Mouse (Mus musculus) myocyte (in vitro differentiated cells): Measurements from ENCODE around the gene Zbed4.

Experiments
- CEBPB ChIP-seq: IDR thresholded peaks from 2 replicates; pipeline ENCODE4 v1.6.1; 2011; ENCODE audit warnings: mild to moderate bottlenecking, moderate library complexity; ENCODE audit not compliant: poor library complexity, insufficient read depth, severe bottlenecking
- E2F4 ChIP-seq: IDR thresholded peaks from one replicate; pipeline ENCODE4 v1.6.1; 2011; ENCODE audit warnings: mild to moderate bottlenecking, control low read depth, moderate library complexity; ENCODE audit not compliant: insufficient read depth
- MAX ChIP-seq: IDR thresholded peaks from one replicate; pipeline ENCODE4 v1.6.1; 2011; ENCODE audit warnings: low read depth, mild to moderate bottlenecking, control low read depth
- MYOD1 ChIP-seq, 3 experiments: IDR thresholded peaks; one replicate each; pipeline ENCODE4 v1.6.1; 2011; ENCODE audit warnings: control low read depth in 2 of 3, low read depth in 2 of 3, mild to moderate bottlenecking in 2 of 3, moderate library complexity in 1 of 3; ENCODE audit not compliant: insufficient read length in 2 of 3, control insufficient read depth in 1 of 3
- MYOG ChIP-seq, 3 experiments: IDR thresholded peaks; one replicate each; pipeline ENCODE4 v1.6.1; 2011; ENCODE audit warnings: control low read depth in 2 of 3, low read depth in 2 of 3, mild to moderate bottlenecking in 2 of 3; ENCODE audit not compliant: insufficient read length in 2 of 3, control insufficient read depth in 1 of 3, insufficient read depth in 1 of 3
- POLR2A ChIP-seq: IDR thresholded peaks from one replicate; pipeline ENCODE4 v1.6.1; 2011; ENCODE audit warnings: low read depth, mild to moderate bottlenecking, control low read depth, moderate library complexity; ENCODE audit not compliant: insufficient read length
- POLR2AphosphoS2 ChIP-seq: IDR thresholded peaks from one replicate; pipeline ENCODE4 v1.6.1; 2011; ENCODE audit warnings: low read depth, control low read depth; ENCODE audit not compliant: insufficient read length
- REST ChIP-seq: IDR thresholded peaks from one replicate; pipeline ENCODE4 v1.6.1; 2011; ENCODE audit warnings: mild to moderate bottlenecking, control low read depth, moderate library complexity; ENCODE audit not compliant: insufficient read depth, insufficient read length
- SRF ChIP-seq: IDR thresholded peaks from one replicate; pipeline ENCODE4 v1.6.1; 2011; ENCODE audit warnings: low read depth; ENCODE audit not compliant: control insufficient read depth, insufficient read length
- TCF12 ChIP-seq: IDR thresholded peaks from one replicate; pipeline ENCODE4 v1.6.1; 2011; ENCODE audit warnings: mild to moderate bottlenecking, control low read depth; ENCODE audit not compliant: poor library complexity, insufficient read depth, severe bottlenecking
- TCF3 ChIP-seq: IDR thresholded peaks from one replicate; pipeline ENCODE4 v1.6.1; 2011; ENCODE audit warnings: low read depth, control low read depth; ENCODE audit not compliant: insufficient read length
- USF1 ChIP-seq: IDR thresholded peaks from one replicate; pipeline ENCODE4 v1.6.1; 2011; ENCODE audit warnings: low read depth, mild to moderate bottlenecking, control low read depth, moderate library complexity

DNA sequence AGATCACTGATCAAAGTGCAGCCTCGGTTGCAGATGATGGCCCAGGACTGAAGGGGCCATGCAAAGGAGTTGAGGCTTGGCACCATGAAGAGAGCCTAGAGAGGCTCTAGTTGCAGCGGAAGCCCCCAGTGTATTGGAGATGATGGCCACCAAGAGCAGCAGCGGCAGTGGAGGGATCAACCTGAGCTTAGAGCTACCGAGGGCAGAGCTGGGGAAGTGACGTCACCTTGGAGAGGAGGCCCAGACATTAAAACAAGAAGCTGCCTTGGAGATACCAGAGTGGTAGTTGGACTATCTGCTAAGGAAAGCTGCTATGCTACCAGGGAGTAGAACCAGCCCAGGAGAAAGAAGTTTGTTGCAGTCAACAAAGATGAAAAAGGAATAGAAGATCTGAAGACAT, 41.6 kb upstream of the Zbed4 start:
- TF ChIP-seq POLR2A (no peak), POLR2AphosphoS2 (no peak), SRF (no peak), USF1 (no peak), TCF12 (no peak), TCF3 (no peak), MYOG (IDR thresholded peaks at IDR 0.05; ENCODE audit: control insufficient read depth in 1 of 3, insufficient read depth in 1 of 3, insufficient read length in 2 of 3, low read depth in 2 of 3) (no peak), REST (no peak), E2F4 (no peak), CEBPB (no peak), MYOD1 (IDR thresholded peaks at IDR 0.05; ENCODE audit: control insufficient read depth in 1 of 3, insufficient read length in 2 of 3, low read depth in 2 of 3) (no peak), MAX (no peak)
